Mouse (Mus musculus) CH12.LX (cell line): ENCODE measurements around the gene Trim17. TPM values are rescaled to one million over a fixed set of nuclear protein-coding genes. Genes with fewer than 3 reads are reported as not detected.

Experiments used
- DNase-seq: peaks from one replicate; pipeline ENCODE4 v3.0.0-alpha.2; 2013; ENCODE audit errors: extremely low read depth
- H3K27ac ChIP-seq: 2 replicates; pipeline ENCODE4 v1.5.1; 2012; ENCODE audit warnings: low read depth, mild to moderate bottlenecking, control low read depth, moderate library complexity; ENCODE audit not compliant: insufficient read depth
- H3K27me3 ChIP-seq: replicated peaks from 2 replicates; pipeline ENCODE3; 2012; ENCODE audit warnings: inconsistent platforms
- H3K36me3 ChIP-seq, 2 experiments: replicated peaks in 1 of 2; 2 replicates each; pipeline versions ENCODE3 to v1.6.1; 2012; ENCODE audit warnings: inconsistent platforms in 1 of 2, low read length in 1 of 2, mild to moderate bottlenecking in 1 of 2, mixed read lengths in 1 of 2, moderate library complexity in 1 of 2; ENCODE audit not compliant: control insufficient read depth in 1 of 2, insufficient read depth in 1 of 2
- H3K4me1 ChIP-seq, 2 experiments: 2 replicates each; pipeline ENCODE4 v1.6.1; 2012; ENCODE audit warnings: inconsistent platforms in 1 of 2, moderate library complexity in 1 of 2; ENCODE audit not compliant: insufficient read depth in 2 of 2, control insufficient read depth in 1 of 2
- H3K4me2 ChIP-seq: 2 replicates; pipeline ENCODE4 v1.6.1; 2012; ENCODE audit warnings: low read depth, mild to moderate bottlenecking, control low read depth; ENCODE audit not compliant: poor library complexity, insufficient read depth, severe bottlenecking
- H3K4me3 ChIP-seq, 3 experiments: fragments of 150-350 bp in 1 of 3; sonication (generic) in 1 of 3; replicated peaks in 1 of 3; 2 replicates each; pipeline versions ENCODE3 to v1.5.1; 2011 to 2012; ENCODE audit warnings: low read depth in 2 of 3, low read length in 2 of 3, mild to moderate bottlenecking in 2 of 3, moderate library complexity in 2 of 3, control low read depth in 1 of 3, improper control_type of control experiment in 1 of 3, inconsistent platforms in 1 of 3, mixed read lengths in 1 of 3; ENCODE audit not compliant: poor library complexity in 1 of 3
- H3K79me2 ChIP-seq: replicated peaks from 2 replicates; pipeline ENCODE4 v1.6.1; 2012; ENCODE audit warnings: mild to moderate bottlenecking, moderate library complexity; ENCODE audit not compliant: control insufficient read depth, poor library complexity, insufficient read depth, severe bottlenecking; ENCODE audit errors: extremely low read depth
- H3K9ac ChIP-seq: 2 replicates; pipeline ENCODE4 v1.6.1; 2012; ENCODE audit warnings: low read depth, mild to moderate bottlenecking, control low read depth, moderate library complexity; ENCODE audit not compliant: insufficient read depth
- H3K9me3 ChIP-seq: replicated peaks from 2 replicates; pipeline ENCODE3; 2012; ENCODE audit warnings: low read length, inconsistent platforms, mixed read lengths
- CHD1 ChIP-seq: IDR thresholded peaks from 2 replicates; pipeline ENCODE4 v1.6.1; 2012; ENCODE audit warnings: low read depth, low read length, improper control_type of control experiment, inconsistent platforms
- ETS1 ChIP-seq: conservative IDR thresholded peaks from 2 replicates; pipeline ENCODE4 v1.6.1; 2012; ENCODE audit warnings: low read depth, mild to moderate bottlenecking, inconsistent platforms, low read length, improper control_type of control experiment, moderate library complexity
- GABPA ChIP-seq: IDR thresholded peaks from 2 replicates; pipeline ENCODE4 v1.6.1; 2012; ENCODE audit warnings: low read depth, low read length, improper control_type of control experiment, inconsistent platforms; ENCODE audit not compliant: insufficient replicate concordance
- HCFC1 ChIP-seq: IDR thresholded peaks from 2 replicates; pipeline ENCODE4 v1.6.1; 2012; ENCODE audit warnings: low read depth, mild to moderate bottlenecking, inconsistent platforms, low read length, improper control_type of control experiment
- IRF4 ChIP-seq: IDR thresholded peaks from 2 replicates; pipeline ENCODE4 v1.6.1; 2014; ENCODE audit warnings: low read depth, mild to moderate bottlenecking, inconsistent platforms, low read length, improper control_type of control experiment
- KAT2A ChIP-seq: IDR thresholded peaks from 2 replicates; pipeline ENCODE4 v1.6.1; 2012; ENCODE audit warnings: low read length, improper control_type of control experiment, inconsistent platforms; ENCODE audit not compliant: insufficient replicate concordance
- MAFK ChIP-seq: IDR thresholded peaks from 2 replicates; pipeline ENCODE4 v1.6.1; 2011; ENCODE audit warnings: low read length, improper control_type of control experiment; ENCODE audit not compliant: insufficient replicate concordance
- MAZ ChIP-seq: IDR thresholded peaks from 2 replicates; pipeline ENCODE4 v1.6.1; 2012; ENCODE audit warnings: low read depth, mild to moderate bottlenecking, inconsistent platforms, low read length, improper control_type of control experiment, moderate library complexity
- MYC ChIP-seq: IDR thresholded peaks from 2 replicates; pipeline ENCODE4 v1.6.1; 2011; ENCODE audit warnings: low read depth, mild to moderate bottlenecking, improper control_type of control experiment, low read length
- RCOR1 ChIP-seq: conservative IDR thresholded peaks from 2 replicates; pipeline ENCODE4 v1.6.1; 2012; ENCODE audit warnings: low read depth, mild to moderate bottlenecking, inconsistent platforms, low read length, improper control_type of control experiment
- TBP ChIP-seq: conservative IDR thresholded peaks from 2 replicates; pipeline ENCODE4 v1.6.1; 2011; ENCODE audit warnings: low read depth, low read length, improper control_type of control experiment
- USF2 ChIP-seq: conservative IDR thresholded peaks from 2 replicates; pipeline ENCODE4 v1.6.1; 2011; ENCODE audit warnings: low read depth, low read length, improper control_type of control experiment
- ZNF384 ChIP-seq: IDR thresholded peaks from 2 replicates; pipeline ENCODE4 v1.6.1; 2012; ENCODE audit warnings: low read depth, low read length, improper control_type of control experiment, inconsistent platforms
- dilution Hi-C: fragments of 300-500 bp; cut with MboI; formaldehyde crosslinking; loops from 2 replicates; pipeline ENCODE4 v1.14.3; 2020; ENCODE audit warnings: low sequenced_read_pairs; ENCODE audit not compliant: extremely low pct_unique_long_range_greater_than_20kb, extremely low pct_ligation_motif_present
- in situ Hi-C: fragments of 300-500 bp; cut with MboI; formaldehyde crosslinking; loops from 3 replicates; pipeline ENCODE4 v1.14.3; 2019; ENCODE audit warnings: low sequenced_read_pairs, low pct_ligation_motif_present, low pct_unique_long_range_greater_than_20kb, mixed read lengths
- polyA plus RNA-seq: library from polyadenylated mRNA; unstranded; fragments of >175 nt; gene quantifications from 2 replicates; pipeline ENCODE4 v1.2.1, GENCODE M21; 2012; ENCODE audit warnings: low read depth; ENCODE audit not compliant: insufficient read length
- total RNA-seq, 2 experiments: library from RNA; depleted of rRNA; stranded (reverse); fragments of 300-350 nt in 1 of 2; fragments of >200 nt in 1 of 2; gene quantifications; 2 replicates each; pipeline ENCODE4 v1.2.3; 2012 to 2014

The Trim17 gene
- total and polyA plus RNA-seq, 3 experiments = 0.47 to 0.49 TPM; not detected in 1

DNA sequence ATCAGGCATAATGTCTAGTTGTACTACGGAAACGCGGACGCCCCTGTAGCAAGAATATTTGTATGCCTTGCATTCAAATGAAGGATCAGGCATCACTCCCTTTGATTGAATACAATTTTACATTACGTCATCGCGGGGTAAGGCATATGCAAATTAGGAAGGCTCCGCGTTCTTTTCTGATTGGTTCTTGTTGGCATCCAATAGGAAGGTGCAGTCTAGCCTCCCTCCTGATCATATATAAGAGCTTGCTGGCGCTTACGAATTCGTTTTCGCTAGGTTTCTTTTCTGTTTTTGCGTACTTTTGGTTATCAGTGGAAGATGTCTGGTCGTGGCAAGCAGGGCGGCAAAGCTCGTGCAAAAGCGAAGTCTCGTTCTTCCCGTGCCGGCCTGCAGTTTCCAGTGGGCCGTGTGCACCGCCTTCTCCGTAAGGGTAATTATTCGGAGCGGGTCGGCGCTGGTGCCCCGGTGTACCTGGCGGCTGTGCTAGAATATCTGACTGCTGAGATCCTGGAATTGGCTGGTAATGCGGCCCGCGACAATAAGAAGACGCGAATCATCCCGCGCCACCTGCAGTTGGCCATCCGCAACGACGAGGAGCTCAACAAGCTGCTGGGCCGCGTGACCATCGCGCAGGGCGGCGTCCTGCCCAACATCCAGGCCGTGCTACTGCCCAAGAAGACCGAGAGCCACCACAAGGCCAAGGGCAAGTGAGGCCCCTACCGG lies at the start of gene Trim17, which contains the start of gene Hist3h2a (continued):
- TF ChIP-seq KAT2A = 0 out of 2 replicates have a peak, but pooled peaks have one; percentile 11

DNA sequence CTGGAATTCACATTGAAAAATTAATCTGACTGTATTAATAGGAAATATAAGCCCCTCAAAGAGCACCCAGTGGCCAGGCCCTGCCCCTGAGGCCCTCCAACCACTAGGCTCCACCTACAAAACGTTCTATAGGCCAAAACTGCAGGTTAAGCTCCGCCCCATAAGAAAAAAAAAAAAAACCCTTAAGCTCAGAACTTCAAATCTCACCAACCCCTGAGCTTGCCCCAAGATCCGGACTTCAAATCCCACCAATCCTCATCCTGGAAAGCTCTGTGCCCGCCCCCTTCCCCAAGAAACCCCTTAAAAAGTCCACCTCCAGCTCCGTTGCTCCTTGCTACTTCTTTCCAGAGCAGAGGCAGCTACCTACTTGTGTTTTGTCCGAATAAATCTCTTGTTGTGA lies 49.6 kb upstream of the Trim17 start:
- no peak overlapping the region for H3K27ac ChIP-seq
- TF ChIP-seq ZNF384 (peak; percentile 95), ETS1 (no peak), TBP (0 out of 2 replicates have a peak, but pooled peaks have one; percentile 34), HCFC1 (no peak)
- TF ChIP-seq, all 38 proteins: peak for 2
- Histone ChIP-seq H3K4me1 (peaks cover 9 to 32% of the 10 kb centered on the region in 2 experiments), H3K4me3 (peak overlapping the region in 1 of 3 experiments; percentile 82), H3K36me3 (peaks cover 16 to 24% of the 10 kb centered on the region in 2 experiments), H3K9ac (no peak overlapping the region), H3K79me2 (peaks cover 4% of the 10 kb centered on the region; the same call in 1 of the 2 replicates), H3K9me3 (no peaks in the 10 kb centered on the region), H3K27me3 (peaks cover 12% of the 10 kb centered on the region), H3K4me2 (0 out of 2 replicates have a peak overlapping the region, but pooled peaks have one; percentile 32)
- dilution Hi-C loops = no loop called here
- in situ Hi-C loops = no loop called here
- peak; percentile 81 for DNase-seq

DNA sequence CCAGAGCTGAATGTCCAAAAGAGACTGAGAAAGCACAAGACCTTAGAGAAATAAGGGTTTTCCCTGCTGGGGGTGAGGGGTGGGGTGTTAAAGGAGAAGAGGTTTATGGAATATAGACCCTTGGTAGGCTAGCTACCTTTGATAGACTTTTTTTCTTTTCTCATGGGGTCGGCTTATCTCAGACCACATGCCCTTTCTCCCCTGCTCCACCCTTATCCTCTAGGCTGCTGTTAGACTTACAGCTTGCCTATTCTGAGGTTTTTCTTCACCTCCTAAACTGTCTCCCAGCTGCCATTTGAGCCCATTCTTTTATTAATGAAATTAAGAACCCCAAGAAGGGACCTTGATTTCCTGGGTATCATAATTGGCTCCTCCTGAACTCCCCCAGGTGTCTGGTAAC lies 40.7 kb upstream of the Trim17 start:
- Histone ChIP-seq H3K27me3 (peaks cover 77% of the 10 kb centered on the region), H3K9ac (no peak overlapping the region), H3K79me2 (no peaks in the 10 kb centered on the region), H3K36me3 (no peaks in the 10 kb centered on the region), H3K4me2 (no peak overlapping the region), H3K4me1 (peaks cover 6 to 12% of the 10 kb centered on the region in 2 experiments), H3K4me3 (no peak overlapping the region), H3K9me3 (no peaks in the 10 kb centered on the region), H3K27ac (no peak overlapping the region)
- in situ Hi-C loops = no loop called here
- dilution Hi-C loops = no loop called here
- no peak for DNase-seq
- TF ChIP-seq HCFC1 = no peak
- TF ChIP-seq GABPA = no peak
- TF ChIP-seq MAZ = no peak
- TF ChIP-seq CHD1 = no peak
- TF ChIP-seq IRF4 = no peak
- TF ChIP-seq RCOR1 = no peak
- TF ChIP-seq MYC = no peak
- TF ChIP-seq USF2 = no peak
- TF ChIP-seq MAFK = no peak
